Mouse (Mus musculus): ENCODE data around the gene Srp68.

DNA sequence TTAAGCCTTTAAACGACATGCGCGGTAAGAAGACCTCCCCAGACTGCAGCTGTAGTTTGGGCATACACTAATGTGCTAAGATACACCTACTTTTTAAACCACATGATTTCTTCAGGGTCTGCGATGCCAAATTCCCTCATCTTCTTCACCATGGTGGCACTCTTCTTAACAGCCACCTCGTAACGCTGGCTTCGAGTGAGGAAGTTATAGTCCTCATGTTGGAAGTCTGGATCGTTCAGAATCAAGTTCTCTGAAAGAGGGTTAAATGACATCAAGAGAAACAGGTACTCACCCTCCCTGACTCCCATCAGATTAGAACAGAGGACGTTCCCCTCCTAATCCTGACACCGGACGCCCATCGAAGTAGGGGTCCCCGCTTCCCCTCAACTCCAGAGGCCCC lies 75.9 kb downstream of the Srp68 start:
- TF ChIP-seq CTCF (IDR thresholded peaks at IDR 0.05; ENCODE audit: low read depth, low read length) (no peak), POLR2A (IDR thresholded peaks at IDR 0.05; ENCODE audit: extremely low read depth, insufficient read depth, low read length) (no peak)
